In the genomic region with DNA sequence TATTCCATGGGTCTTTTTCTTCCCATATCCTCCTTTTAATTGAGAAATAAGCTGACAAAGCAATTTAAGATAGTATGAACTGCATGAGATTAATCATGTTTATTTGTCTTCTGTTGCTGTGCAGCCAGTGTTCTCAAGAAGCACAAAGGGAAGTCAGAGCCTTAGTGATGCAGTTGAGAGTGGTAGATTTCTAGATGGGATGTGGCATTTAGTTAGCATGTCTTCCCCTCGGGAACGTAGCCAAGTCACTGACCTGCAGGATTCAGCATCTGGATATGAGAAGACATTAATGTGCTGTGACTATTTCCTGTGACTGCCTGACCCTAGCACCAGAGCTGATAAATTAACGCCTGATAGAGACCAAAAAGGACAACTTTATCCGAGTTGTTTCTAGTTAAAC, we compare ENCODE assay signal across 17 mouse cellular contexts. TPM values are rescaled to one million over a fixed set of nuclear protein-coding genes. Genes with fewer than 3 reads are reported as not detected.
"Had no signal": no experiment of that assay in that cellular context is flagged by ENCODE, and none has a peak within 500 bp of the region (broad histone marks: within the 10 kb centered on the region; RNA-seq: fewer than 3 reads in every experiment).

No protein-coding gene starts in this region.

- H3K9me3 ChIP-seq: limb, embryonic 12.5 days; limb, embryonic 15.5 days; midbrain, embryonic 12.5 days; midbrain, embryonic 15.5 days; neural tube, embryonic 12.5 days; neural tube, embryonic 15.5 days had no signal

- H3K27me3 ChIP-seq: limb, embryonic 12.5 days; limb, embryonic 15.5 days; midbrain, embryonic 12.5 days; midbrain, embryonic 15.5 days; neural tube, embryonic 12.5 days; neural tube, embryonic 15.5 days had no signal

- H3K4me2 ChIP-seq: limb, embryonic 12.5 days; limb, embryonic 15.5 days; liver, embryonic 11.5 days; lung, embryonic 14.5 days; midbrain, embryonic 12.5 days; midbrain, embryonic 15.5 days; neural tube, embryonic 12.5 days; neural tube, embryonic 15.5 days had no signal

- H3K4me1 ChIP-seq: limb, embryonic 15.5 days; neural tube, embryonic 12.5 days; neural tube, embryonic 15.5 days had no signal

- H3K27ac ChIP-seq: limb, embryonic 12.5 days; limb, embryonic 15.5 days; liver, embryonic 14.5 days; macrophage; midbrain, embryonic 12.5 days; midbrain, embryonic 15.5 days; neural tube, embryonic 12.5 days; neural tube, embryonic 15.5 days had no signal

- H3K4me3 ChIP-seq: limb, embryonic 12.5 days; limb, embryonic 15.5 days; midbrain, embryonic 12.5 days; midbrain, embryonic 15.5 days; neural tube, embryonic 12.5 days; neural tube, embryonic 15.5 days had no signal

- H3K36me3 ChIP-seq: limb, embryonic 12.5 days; midbrain, embryonic 12.5 days; midbrain, embryonic 15.5 days; neural tube, embryonic 12.5 days; neural tube, embryonic 15.5 days had no signal

- H3K9ac ChIP-seq: limb, embryonic 12.5 days; limb, embryonic 15.5 days; liver, embryonic 14.5 days; liver, postnatal 0 days; lung, embryonic 14.5 days; midbrain, embryonic 12.5 days; midbrain, embryonic 15.5 days; neural tube, embryonic 12.5 days; neural tube, embryonic 15.5 days had no signal

- ATAC-seq: inflammation-experienced regulatory T-cells, adult 6 months; intestine, embryonic 16.5 days; liver, postnatal 0 days; lung, postnatal 0 days; midbrain, embryonic 15.5 days had no signal

- DNase-seq: left cerebral cortex, postnatal 4 days; liver, postnatal 0 days; lung, embryonic 14.5 days; thymus, adult 18-20 months; thymus, postnatal 36 days had no signal

RNA-seq across cellular contexts. Expression of a gene that starts 19.1 kb away (rescaled TPM):
- polyA plus RNA-seq: inflammation-experienced regulatory T-cells, adult 6 months had no signal
